Mouse (Mus musculus): ENCODE results near the gene Ddx6.

DNA sequence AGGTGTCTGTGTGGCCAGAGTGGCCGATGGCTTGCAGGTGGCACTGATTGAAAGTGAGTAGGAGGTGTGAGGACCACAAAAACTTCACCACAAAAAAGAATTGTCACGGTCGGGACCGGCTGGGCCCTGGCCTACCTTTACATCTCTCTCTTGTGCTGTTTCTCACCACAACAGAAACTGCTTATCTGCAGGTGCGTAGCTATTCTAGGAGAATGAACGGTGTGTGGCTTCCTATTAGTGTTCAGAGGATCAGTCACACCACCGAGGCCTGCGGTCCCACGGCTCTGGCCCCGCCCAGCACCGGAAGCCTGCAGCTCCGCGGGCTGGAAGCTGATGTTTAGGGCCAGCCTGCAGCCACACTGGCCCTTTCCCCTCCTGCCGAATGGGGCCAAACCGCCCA, 41.2 kb downstream of the Ddx6 start:
- TF ChIP-seq CTCF (IDR thresholded peaks at IDR 0.05; ENCODE audit: insufficient read depth, low read depth, low read length), result no peak
- no peak for TF ChIP-seq POLR2A (IDR thresholded peaks at IDR 0.05; ENCODE audit: insufficient read depth, low read depth, low read length)
